Mouse (Mus musculus) testis, adult 2 months (tissue): ENCODE data around the gene Apopt1. TPM values are rescaled to one million over a fixed set of nuclear protein-coding genes. Genes with fewer than 3 reads are reported as not detected.

Experiments used
- H3K27ac ChIP-seq: fragments of 200-500 bp; 2 replicates; pipeline ENCODE4 v1.5.1; 2012; ENCODE audit warnings: low read depth, low read length; ENCODE audit not compliant: control insufficient read depth, insufficient read depth
- H3K27me3 ChIP-seq: fragments of 200-500 bp; 2 replicates; pipeline ENCODE4 v1.6.1; 2012; ENCODE audit warnings: mild to moderate bottlenecking, low read length, moderate library complexity; ENCODE audit not compliant: control insufficient read depth, insufficient read depth
- H3K36me3 ChIP-seq: fragments of 200-500 bp; 2 replicates; pipeline ENCODE4 v1.6.1; 2012; ENCODE audit warnings: mild to moderate bottlenecking, low read length; ENCODE audit not compliant: control insufficient read depth, insufficient read depth
- H3K4me1 ChIP-seq: fragments of 200-500 bp; 2 replicates; pipeline ENCODE4 v1.6.1; 2012; ENCODE audit warnings: low read length; ENCODE audit not compliant: control insufficient read depth, insufficient read depth
- H3K4me3 ChIP-seq: fragments of 200-500 bp; 2 replicates; pipeline ENCODE4 v1.5.1; 2012; ENCODE audit warnings: low read depth, mild to moderate bottlenecking, low read length, moderate library complexity, mixed read lengths; ENCODE audit not compliant: control insufficient read depth
- CTCF ChIP-seq: fragments of 200-500 bp; IDR thresholded peaks from 2 replicates; pipeline ENCODE4 v1.5.1; 2012; ENCODE audit warnings: low read depth, mild to moderate bottlenecking, inconsistent platforms, low read length, moderate library complexity; ENCODE audit not compliant: control insufficient read depth, insufficient read depth, insufficient replicate concordance
- POLR2A ChIP-seq: fragments of 200-500 bp; IDR thresholded peaks from 2 replicates; pipeline ENCODE4 v1.6.1; 2012; ENCODE audit warnings: low read depth, mild to moderate bottlenecking, inconsistent platforms, low read length, moderate library complexity; ENCODE audit not compliant: control insufficient read depth
- polyA plus RNA-seq: library from polyadenylated mRNA; depleted of rRNA; stranded (reverse); fragments of >200 nt; gene quantifications from 2 replicates; pipeline ENCODE4 v1.2.3, GENCODE M21; 2012

The Apopt1 gene
- polyA plus RNA-seq, 1 experiment, result 39.9 TPM

DNA sequence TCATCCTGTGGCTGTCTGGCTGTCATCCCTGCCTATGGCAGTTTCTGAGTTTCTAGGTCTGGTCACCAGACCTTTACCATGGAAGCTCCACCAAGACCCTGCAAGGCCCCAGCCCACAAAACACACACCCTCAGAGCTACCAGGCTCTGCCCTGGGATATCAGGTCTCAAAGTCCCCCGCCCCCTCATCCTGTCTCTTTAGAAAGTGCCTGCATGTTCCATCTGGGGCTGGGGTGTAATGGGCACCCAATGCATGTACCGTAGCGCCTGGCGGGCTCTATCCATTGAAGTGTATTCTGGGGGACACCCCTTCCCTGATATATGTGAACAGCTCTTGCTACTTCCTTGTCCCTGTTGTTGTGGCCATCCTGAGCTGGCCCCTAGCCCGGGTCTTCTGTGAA, 20.2 kb upstream of the Apopt1 start:
- no peaks in the 10 kb centered on the region for H3K27me3 ChIP-seq
- no peak overlapping the region for H3K27ac ChIP-seq
- no peak for TF ChIP-seq POLR2A
- TF ChIP-seq CTCF, result no peak
- no peak overlapping the region for H3K4me3 ChIP-seq
- no peaks in the 10 kb centered on the region for H3K36me3 ChIP-seq
- peaks cover 21% of the 10 kb centered on the region for H3K4me1 ChIP-seq

DNA sequence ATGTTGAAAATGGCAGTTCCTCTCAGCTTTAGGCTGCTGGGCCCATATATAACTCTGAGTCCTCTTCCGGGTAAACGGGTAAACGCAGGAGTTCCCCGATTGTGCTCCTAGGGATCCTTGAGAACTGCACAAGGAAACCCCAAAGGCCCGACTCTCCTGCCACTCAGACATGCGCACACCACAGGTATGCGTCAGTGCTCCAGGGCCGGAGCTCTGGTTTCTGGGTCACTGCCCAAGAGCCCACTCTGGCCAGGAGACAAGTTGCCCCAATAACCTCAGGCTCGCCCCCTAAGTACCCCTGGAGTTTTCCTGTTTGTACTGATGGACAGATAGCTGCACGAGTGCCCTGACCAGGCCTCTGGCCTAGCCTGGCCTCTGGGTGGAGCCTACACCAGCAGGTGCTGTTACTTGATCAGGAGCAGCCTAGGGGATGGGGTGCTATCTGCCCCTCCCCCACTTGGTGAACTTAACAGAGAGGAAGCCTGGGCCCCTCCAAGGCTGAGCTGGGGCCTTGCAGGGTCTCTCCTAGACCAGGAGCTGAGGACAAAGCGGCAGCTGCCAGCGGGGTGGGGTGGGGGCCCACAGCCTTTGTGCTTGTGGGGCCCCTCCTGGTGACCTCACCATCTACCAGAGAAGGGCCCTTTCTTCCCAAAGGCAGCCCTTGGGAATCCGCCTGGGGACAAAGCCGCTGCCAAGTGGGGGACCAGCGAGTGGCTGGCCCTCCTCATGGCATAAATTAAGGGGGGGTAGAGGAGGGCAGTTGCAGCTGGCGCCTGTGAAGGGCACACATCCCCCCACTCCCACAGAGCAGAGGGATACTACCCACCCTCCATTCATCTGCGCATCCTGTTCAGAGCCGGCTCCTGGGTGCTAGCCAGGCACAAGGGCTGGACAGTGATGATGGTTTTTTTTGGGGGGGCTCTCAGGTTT, 19.5 kb upstream of the Apopt1 start:
- Histone ChIP-seq H3K27me3 (no peaks in the 10 kb centered on the region), H3K4me3 (no peak overlapping the region), H3K36me3 (no peaks in the 10 kb centered on the region), H3K27ac (no peak overlapping the region), H3K4me1 (peaks cover 21% of the 10 kb centered on the region)
- TF ChIP-seq POLR2A (no peak), CTCF (no peak)

DNA sequence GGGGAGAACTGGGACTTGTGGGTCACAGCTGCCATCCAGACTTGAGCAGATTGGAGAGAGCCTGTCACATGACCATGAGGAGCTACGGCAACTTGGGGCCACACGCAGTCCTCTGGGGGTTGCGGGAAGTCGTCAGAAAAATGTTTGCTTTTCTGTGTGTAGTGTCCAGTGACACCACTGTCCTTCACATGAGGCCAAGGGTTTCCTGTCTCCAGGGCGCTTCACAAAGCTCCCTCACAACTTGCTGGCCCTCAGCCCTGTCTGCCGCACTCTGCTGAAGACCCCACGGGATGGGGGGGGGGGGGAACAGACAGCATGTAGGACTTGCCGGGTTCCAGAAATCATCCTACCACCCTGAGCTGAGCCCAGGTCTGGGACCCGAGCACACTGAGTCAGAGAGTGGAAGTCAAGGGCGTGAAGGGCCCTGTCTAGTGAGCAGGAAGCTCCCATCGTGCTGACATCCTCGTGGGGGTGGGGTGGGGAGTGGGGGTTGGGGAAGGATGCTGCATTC, 18.7 kb upstream of the Apopt1 start:
- Histone ChIP-seq H3K36me3 (no peaks in the 10 kb centered on the region), H3K27me3 (no peaks in the 10 kb centered on the region), H3K27ac (no peak overlapping the region), H3K4me1 (peaks cover 21% of the 10 kb centered on the region), H3K4me3 (no peak overlapping the region)
- no peak for TF ChIP-seq CTCF
- TF ChIP-seq POLR2A, result no peak

DNA sequence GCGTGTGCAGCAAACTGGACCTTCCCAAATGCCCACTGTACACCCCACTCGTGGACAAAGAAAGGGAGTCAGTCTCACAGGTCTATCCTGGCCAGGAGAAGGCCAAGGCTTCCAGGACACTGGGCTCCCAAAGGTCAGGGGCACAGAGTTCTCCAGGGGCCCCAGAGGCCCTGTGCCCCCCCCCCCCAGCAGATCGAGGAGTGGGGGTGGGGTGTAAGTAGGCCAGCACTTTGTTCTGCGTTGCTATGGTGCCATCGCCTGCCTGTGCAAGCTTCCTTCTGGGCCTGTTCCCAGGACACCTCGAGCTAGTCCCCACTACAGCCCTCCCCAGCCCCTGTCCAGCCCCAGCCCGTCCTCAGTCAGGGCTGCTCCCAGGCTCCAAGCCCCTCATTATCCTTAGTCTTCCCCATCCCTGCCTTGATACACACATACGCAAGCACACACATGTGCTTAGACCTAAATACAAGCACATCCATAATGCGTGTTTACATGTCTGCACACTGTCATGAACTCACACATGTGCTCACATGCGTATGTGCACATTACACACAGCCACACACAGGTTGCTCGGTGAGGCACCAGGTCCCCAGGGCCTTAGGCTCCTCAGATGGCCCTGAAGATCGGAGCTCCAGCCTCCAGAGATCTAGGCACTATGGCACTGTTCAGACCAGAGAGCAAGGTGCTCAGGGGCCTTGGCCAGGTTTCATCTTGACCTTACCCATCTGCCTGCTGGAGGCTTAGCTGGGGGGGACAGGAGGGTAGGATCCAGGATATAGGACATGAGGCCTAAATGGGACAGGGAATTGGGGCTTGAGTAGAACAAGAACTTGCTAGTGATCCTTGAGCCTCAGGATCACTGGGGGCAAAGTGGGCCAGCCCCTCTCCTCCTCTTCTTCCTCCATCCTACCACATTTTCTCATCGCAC, 17.9 kb upstream of the Apopt1 start:
- no peak overlapping the region for H3K4me3 ChIP-seq

DNA sequence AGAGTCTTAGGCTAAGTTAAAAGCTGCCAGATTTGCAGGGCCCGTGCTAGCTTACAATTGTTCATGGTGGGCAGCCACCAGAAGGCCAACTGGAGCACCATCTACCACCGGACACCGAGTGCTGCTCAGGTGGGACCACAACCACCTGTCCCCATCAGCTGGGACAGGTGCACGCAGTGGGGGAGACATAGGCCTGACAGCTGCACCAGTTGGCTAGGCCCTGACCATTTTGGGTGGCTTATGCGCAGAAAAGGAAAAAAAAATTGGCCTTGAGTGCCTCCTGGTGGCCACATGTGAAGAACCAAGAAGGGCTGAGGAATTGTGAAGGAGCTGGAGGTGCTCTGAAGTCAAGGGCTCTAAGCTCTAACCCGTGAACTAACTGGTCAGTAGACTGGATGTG, 16.8 kb upstream of the Apopt1 start:
- Histone ChIP-seq H3K27ac (no peak overlapping the region), H3K4me3 (no peak overlapping the region), H3K36me3 (no peaks in the 10 kb centered on the region), H3K4me1 (peaks cover 21% of the 10 kb centered on the region), H3K27me3 (no peaks in the 10 kb centered on the region)
- TF ChIP-seq CTCF, result 0 out of 2 replicates have a peak, but pooled peaks have one; percentile 34
- no peak for TF ChIP-seq POLR2A

More for the DNA sequence above, 17.9 kb upstream of the Apopt1 start:
- no peaks in the 10 kb centered on the region for H3K36me3 ChIP-seq
- H3K27ac ChIP-seq, result no peak overlapping the region
- H3K4me1 ChIP-seq, result peaks cover 21% of the 10 kb centered on the region
- TF ChIP-seq CTCF, result no peak
- TF ChIP-seq POLR2A, result no peak
- no peaks in the 10 kb centered on the region for H3K27me3 ChIP-seq

DNA sequence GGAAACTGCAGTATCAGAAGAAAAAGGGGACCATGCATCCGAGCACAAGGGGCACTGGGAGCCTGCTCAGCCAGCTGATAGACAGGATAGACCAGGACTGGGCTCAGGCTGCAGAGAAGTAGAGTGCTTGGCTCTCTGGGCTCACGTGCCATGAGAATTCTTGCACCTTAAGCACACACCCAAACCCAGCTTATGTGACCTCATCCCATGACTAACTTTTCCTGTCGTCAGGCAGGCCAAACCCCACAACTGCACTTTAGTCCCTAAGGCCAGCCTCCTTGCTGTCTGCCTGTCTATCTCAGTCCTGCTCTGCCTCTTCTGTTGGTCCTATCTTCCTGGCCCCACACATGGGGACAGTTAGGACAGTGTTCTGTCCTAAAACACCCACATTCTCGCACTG, 15.4 kb upstream of the Apopt1 start:
- TF ChIP-seq POLR2A (no peak), CTCF (no peak)
- Histone ChIP-seq H3K27ac (no peak overlapping the region), H3K4me1 (peaks cover 21% of the 10 kb centered on the region), H3K27me3 (no peaks in the 10 kb centered on the region), H3K4me3 (no peak overlapping the region), H3K36me3 (no peaks in the 10 kb centered on the region)
